Mouse (Mus musculus) heart, adult 9 months (tissue): ENCODE results near the gene Auh.

Experiments
- DNase-seq, 2 experiments: peaks; one replicate each; pipeline ENCODE4 v3.0.0; 2022; ENCODE audit warnings: low spot score in 2 of 2

Gene Auh

DNA sequence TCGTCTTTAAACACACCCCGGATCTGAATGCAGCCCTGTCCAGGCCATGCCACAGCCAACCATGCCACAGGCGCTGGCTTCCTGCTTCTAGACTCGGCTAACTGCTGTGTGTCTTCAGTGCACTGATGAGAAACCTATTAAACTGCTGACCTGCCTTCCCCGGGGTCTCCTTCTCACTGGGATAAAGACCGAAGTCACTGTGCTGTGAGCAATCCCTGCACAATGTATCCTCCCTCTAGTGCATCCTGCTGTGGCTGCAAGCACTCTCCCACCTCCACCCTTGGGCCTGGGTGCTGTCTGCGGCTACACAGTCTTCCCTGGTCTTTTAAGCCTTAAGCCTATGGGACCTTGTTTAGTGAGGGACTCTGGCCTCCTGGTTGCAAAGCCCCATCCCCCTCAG, 50.7 kb downstream of the Auh start:
- DNase-seq = no peak

DNA sequence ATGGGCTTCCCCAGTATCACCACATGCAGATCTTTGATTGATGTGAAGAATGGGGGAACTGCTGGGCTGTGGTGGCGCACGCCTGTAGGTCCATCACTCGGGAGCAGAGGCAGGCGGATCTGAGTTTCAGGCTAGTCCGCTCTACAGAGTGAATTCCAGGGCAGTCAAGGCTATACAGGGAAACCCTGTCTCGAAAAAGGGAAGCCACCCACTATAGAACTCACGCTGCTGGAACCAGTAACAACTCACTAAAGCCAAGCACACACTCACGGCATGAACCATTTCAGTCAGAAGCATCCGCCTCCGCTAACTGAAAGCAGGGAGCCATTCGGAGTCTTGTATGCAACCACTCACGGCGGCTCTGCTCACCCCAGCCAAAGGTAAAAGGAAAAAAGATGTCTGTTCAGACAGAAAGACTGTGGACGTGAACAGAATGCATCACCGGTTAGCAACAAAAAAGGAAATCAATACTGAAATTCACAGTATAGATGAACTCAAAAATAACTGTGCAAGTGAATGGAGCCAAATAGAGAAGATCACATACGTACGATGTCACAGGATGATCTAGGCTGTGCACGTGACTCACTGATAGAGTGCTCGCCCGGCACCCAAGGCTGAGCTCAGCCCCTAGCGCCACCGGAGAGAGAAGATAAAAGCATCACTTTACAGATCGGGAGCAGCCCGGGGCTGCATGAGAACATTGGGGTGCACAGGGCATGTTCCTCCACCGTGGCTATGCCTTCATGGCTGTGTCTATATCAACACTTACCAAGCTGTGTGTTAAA, 53.7 kb downstream of the Auh start:
- no peak for DNase-seq

DNA sequence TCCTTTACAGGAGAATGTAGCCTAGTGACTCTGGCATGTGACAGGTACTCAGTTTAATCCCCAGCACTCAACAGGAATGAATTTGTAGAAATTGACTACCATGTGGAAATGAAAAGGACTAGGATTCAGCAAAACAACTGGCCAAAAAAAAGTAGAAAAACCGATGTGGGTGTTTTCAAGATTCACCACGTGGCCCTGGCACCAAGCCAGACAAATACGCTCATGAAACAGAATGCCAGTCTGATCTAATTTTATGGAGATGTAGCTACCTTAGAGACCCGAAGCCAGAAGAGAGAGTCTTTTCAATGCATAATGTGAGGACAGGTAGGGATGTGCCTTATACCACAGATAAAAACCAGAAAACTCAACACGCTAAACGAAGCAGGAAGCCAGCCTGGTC, 54.4 kb downstream of the Auh start:
- DNase-seq = no peak

DNA sequence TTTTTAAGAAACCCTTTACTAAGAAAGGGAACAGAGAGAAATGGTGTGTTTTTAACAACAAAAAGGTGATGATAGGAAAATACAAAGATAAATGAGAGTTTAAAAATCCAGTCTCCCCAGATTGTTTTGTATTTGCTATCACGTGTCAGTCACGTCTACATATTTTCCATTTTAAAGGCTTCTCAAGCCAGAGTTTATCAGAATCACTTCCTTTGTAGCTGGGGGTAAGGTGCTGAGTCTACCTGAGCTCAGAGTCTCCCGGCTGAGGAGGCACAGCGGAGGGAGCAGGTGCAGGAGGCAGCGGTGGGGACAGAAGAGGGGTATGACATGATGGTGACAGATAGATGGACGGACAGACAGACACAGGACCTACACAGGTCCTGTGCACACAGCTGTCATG, 55.1 kb downstream of the Auh start:
- no peak for DNase-seq

DNA sequence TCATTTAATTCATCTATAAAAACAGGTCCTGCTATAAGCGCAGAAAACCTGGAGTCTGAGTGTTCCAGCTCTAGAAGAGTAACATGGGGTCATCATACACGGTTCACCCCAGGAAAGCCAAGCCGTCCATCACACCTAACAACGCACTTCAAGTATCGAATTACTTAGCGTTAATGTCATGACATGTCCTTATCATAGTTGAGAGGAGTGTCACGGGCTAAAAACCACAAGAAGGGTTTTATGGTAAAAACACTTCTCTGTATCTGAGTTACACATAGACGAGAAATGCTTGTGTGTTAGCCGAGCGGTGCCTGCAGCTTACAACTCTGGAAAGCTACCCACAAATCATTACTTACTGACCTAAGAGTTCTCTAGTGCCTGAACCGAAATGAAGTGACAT, 55.6 kb downstream of the Auh start:
- no peak for DNase-seq

DNA sequence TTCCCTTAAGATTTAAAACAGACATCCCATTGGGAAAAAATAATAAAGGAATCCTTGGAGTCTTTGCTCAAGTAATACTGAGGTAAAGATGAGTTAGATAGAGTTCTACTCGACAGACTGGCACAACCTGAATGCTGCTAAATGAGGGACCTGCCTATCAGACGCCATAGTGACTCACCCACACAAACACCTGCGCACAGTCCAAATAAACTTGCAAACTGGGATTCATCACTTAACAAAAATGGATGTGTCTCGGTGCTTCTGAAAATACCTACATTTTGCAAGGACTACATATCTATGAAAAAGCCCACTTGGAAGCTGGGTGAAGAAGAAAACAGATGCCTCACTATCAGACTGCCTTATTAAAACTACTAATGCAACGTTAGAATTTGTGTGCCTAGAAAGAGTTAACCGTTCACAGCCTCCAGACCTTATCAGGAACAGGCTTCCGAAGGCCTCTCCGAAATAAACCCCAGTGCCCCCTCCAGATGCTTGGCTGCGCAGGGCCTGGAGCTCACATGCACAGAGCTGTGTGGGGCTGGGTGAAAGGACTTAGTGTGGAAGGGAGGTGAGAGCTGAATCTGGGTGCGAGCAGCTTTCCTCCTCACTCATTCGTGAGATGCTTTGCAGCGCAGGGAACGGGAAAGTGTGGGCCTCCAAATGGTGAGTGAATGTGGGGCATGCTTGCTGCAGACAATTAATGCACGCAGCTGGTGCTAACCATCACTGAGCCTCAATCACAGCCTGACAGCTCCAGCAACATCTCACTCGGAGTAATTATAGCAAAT, 63.3 kb downstream of the Auh start:
- no peak for DNase-seq

DNA sequence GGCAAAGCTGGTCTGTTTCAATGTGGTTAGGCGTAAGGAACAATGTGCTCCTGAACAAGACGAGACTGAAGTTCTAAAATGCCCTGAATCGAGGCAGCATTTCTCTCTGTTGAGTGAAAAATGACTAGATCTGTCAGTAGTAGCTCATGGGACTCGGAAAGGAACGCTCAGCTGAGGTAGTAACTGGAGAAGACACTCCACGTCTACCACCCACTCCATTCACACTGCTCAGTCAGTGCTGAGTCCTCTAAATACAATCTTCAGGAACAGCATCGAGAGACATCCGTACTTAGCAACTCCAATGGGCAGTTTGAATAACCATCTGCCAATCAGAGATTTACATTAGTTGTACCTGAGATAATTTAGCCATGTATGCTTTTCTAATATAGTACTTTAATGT, 66.0 kb downstream of the Auh start:
- DNase-seq = no peak

DNA sequence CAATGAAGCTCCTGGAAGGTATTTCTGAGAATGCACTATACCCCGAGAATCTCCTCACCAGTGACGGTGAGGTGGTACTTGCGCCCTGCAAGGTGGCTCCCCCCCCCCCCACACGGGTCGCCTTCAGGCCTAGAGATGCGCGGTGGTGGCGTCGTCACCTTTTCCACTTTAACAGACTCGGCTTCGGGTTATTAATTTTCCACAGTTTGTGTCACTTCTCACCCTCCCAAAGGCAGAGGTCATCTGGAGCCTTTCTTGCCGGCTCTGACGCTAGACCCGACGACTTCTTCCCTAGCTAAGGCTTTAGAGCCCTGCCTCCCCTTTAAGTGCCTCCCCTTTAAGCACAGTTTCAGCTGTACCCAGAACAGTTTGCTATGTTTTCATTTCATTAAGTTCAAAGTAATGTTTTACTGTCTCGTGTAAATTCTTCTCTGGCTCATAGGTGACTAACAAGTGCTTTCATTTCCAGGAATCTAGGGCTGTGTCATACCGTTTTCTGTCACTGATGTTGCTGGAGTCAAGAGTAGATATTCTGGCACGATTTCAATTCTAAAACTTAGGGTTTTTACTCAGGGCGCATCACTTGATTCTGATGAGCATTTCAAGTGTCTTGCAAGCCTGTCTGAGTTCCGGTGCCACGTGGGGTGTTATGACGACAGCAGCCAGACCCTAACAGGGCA, 69.3 kb downstream of the Auh start:
- DNase-seq = no peak

DNA sequence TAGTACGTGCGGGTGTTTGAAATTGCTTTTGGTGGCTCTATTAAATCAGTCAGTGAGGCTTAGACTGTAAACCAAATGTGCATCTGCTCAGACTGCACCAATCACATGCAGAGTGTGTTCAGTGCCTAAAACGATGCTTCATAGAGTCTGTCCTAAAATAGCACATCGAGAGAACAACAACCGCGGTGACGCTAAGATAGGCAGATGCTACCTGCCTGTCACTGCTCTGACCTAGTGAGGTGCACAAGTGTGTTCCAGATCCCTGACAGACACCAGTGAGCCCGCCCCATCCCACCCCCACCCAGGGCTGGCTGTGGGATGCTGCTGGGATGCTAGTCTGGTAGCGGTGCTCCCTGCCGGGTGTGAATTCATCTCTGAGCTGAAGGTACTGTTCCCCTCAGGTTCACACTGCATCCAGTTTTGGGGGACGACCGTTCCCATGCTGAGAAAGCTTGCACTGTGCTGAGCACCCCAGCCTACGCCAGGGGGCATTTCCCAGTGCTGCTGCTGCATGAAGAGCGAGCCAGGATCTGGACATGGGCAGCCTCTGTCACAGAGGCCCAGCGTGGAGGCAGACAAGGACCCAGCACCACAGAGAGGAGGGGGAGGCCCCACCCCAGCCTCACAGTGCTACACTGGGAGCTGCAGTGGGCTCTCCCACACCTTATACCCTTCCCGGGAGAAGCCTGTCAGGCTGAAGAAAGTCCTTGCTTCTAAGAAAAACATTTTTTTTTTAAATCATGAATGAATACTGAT, 70.2 kb downstream of the Auh start:
- no peak for DNase-seq

DNA sequence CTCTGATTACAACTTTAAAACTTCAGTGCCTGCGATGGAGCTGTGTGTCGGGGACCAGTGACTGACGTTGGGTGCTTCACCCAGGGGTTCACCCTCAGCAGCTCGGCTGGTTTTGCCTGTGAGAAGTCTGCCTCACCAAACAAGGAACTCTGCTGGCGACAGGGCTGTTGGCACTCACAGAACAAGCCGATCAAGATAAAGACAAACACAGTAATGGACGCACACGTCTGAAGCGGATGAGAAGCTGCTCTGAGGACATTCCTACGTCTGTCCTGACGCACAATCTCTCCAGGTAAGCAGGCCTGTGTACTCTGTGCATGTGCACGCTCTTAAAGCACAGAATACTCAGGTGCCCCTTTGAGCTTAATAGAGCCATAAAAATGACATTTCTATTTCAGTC, 71.1 kb downstream of the Auh start:
- DNase-seq = no peak

DNA sequence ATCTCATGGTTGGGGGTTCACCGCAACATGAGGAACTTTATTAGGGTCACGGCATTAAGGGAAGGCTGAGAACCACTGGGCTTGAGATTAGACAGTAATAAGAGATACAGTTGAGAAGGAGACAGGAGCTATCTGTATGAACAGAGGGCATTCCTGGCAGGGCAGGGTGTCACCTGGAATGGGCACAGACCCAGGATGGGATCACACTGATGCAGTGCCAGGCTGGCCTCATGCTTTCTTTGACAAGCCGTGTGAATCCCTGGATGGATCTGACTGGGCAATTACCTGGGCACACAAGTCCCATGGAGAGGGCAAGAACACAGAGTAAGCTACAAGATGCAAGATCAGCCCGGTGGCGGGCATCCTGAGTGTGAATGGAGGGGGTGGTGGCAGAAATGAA, 71.7 kb downstream of the Auh start:
- no peak for DNase-seq

DNA sequence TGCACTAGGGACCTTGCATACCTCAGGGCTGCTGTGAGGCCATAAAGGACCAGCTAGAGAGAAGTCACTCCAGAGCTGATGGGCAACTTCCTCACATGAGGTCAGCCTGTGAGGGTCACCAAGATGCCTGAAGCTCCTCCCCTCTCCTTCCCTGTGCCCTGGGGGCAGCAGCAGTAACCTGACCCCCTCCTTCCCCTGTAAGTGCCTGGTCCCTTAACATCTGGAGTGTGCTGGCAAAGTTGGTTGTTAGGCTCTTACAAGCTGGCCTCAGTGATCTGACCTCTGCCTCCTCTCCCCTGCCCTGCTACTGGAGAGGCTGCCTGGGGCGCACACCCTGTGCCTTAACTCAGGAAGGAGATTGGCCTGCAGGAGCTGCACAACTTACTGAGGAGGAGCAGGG, 75.9 kb downstream of the Auh start:
- no peak for DNase-seq

DNA sequence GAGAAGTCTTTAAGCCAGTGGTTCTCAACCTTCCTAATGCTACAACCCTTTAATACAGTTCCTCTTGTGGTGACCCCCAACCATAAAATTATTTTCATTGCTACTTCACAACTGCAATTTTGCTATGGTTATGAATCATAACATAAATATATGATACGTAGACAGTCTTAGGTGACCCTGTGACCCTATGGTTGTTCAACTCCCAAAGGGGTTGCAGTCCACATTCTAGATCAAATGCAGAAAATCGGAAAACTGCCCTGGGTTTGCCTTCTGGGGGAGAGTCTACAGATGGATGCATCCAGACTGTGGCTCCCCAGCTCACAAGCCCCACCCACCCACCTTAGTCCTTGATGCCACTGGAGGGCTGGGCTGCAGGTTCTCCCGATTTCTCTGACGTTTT, 77.6 kb downstream of the Auh start:
- DNase-seq = no peak

DNA sequence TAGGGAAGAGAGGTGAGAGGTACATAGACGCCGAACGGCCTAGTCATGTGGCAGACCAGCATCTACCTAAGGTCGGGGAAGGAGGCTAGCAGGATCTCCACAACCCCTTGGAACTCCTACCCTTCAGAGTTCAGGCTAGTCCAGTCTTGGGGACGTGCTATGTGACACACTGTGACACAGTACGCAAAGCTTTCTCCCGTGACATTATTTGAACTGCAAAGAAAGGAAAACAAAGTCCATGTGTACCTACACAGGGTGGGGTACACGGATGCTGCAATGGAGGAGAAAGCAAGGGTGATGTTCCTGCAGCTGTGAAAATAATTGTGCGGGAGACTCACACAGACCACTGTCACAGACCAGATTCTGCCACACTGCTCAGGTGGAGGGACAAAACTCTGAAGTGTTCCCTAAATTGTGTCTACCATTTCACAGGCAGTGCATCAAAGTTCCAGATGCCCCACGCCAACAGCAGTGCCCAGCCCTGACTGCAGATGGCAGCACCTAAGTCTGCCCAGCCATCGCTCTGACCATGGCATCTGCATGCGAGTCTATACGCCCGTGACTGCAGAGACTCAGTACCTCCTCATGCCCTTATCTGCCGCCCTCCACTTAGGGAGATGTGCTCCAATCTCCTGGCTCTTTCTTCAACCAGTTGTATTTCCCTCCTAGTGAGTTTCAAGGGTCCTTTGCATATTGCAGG, 79.3 kb downstream of the Auh start:
- no peak for DNase-seq

DNA sequence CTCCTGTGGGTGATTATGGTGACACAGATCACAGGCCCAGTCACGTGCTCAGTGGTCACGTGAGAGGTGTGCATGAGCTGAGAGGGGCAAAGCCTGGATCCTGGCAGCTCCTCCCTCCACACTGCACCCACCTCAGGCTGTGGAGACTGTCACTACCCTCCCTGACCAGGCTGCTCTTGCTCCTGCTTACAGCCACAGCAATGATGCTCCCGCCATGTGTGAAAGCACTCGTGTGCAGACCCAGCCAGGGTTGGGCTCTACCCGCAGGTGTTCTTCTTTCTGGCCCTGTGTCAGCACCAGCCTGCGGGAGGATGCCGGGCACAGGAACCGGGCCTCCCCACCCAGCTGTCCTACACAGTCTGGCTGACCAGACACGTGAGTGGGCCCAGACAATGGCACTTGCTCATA, 80.1 kb downstream of the Auh start:
- no peak for DNase-seq

DNA sequence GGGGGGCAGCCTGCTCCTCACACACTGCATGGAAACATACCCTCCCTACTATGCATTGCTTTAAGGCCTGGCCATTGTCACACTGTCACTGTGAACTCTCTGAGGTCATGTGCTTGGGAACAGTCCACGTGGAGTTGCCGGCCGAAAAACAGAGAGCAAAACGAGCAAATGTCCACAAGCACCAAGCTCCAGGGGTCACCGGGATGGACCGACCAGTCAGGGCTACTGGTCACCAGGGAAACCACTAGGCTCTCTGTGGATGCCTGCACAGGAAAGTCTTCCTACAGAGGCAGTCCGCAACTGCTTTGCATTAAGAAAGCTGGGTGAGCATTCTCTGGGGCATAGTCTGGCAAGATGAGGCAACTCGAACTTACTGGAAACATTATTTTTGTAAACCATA, 82.0 kb downstream of the Auh start:
- no peak for DNase-seq

DNA sequence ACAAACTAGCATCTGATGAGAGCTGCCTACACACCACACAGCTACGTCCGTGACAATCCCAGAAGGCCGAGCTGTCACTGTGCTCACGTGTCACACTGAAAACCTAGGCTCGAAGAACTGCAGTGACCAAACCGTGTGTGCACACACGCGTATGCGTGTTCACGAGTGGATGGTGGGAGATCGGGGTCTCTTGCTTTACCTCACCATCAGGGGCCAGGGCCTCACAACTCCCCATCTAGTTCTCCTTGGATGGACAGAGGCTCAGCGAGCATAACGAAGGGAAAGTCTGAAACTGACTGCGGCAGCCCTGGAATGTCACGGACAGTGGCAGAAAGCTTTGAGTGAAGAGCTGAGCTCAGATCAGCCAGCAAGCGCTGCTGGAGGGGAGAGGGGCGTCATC, 82.4 kb downstream of the Auh start:
- DNase-seq = no peak

DNA sequence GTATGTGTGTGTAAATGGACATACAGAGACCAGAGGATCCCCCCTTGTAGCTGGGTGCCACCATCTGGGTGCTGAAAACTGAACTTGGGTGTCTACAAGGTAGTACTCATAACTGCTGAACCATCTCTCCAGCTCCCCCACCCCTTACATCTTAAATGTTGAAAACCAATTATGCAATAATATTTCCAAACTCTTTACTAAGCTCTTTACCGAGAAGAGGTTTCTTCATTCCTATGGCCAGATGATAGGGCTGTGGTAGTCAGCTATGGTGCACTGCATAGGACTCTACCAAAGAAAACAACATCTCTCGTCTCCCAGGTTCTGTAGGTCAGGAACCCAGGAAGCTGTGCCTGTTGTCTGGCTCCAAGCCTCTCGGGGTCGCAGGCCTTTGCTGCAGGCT, 83.9 kb downstream of the Auh start:
- no peak for DNase-seq

DNA sequence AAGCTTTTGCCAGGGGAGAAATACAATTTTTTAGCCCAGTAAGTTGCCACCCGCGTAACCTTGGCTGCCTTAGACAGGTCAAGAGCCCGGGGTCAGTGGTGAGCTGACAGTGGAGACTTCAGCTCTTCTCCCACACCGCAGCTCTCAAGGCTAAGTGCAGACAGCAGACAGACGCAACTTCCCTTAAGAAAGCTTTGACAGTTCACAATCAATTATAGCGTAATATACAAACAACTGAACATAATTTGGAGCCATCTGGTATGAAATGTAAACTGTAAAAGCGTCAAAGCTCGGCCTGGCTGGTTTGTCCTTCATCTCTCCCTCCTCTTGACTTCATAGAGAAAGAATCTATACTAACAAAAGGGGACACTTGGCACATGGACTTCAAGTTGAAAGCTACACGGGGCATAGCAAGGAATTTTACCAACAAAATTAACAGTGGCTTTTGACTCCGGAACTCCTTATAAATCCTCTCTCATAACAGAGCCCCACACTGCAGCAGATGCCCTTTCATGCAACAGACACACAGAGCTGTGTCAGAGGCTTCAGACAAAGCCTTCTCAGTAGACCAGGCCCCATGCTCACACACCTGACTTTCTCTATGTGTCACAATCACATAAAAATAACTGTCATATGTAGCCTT, 85.8 kb downstream of the Auh start:
- no peak for DNase-seq

DNA sequence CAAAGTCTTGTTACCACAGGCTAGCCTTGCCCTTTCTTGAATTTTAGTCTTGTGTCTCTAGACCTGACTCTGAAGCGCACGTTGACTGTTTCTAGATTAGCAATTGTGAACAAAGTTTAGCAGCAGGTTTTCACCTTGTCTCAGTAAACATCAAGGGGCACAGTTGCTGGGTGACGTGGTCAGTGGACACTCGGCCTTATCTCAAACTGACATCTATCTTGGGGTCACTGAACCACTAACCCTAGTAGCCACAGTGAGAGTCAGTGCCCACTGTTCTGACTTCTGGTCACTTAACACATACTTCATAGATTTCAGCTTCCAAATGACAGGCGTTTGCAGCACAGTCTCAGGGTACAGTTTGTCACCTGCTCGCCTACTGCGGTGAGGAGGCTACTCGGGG, 93.2 kb downstream of the Auh start:
- no peak for DNase-seq

DNA sequence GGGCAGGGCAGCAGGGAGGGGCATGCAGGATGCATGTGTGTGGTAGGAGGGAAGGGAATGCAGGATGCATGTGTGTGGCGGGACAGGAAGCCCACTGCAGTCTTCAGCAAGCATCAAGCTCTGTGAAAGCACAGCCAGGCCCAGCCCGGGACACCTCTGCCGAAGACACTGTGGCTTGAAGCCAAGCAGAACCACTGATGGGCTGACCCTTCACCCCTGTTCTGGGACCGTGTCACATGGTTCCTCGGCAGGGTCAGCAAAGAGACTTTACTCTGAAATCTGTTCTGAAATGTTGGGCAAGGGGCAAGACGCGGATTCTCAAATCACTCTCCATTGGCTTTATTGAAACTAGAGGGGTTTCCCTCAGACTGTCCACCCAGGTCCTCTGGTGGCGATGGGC, 94.9 kb downstream of the Auh start:
- DNase-seq = no peak
